Mouse (Mus musculus) MEL (cell line): ENCODE measurements at regions not wholly inside any gene's neighbourhood (a gene's known extent, or its start where the extent isn't known, plus 50 kb on each side); places are given as distances from the start of the nearest gene placed in this dataset.

ENCODE experiments used
- DNase-seq: peaks from one replicate; pipeline ENCODE4 v3.0.0; 2011; ENCODE audit warnings: low read depth, low spot score
- H3K27ac ChIP-seq: 2 replicates; pipeline ENCODE4 v1.5.1; 2012; ENCODE audit warnings: low read depth, mild to moderate bottlenecking, control low read depth, low read length, moderate library complexity; ENCODE audit not compliant: control insufficient read depth
- H3K27me3 ChIP-seq, 2 experiments: fragments of 150-350 bp in 1 of 2; sonication (generic) in 1 of 2; 2 replicates each; pipeline ENCODE4 v1.6.1; 2012; ENCODE audit warnings: low read length in 2 of 2, mild to moderate bottlenecking in 2 of 2, improper control_type of control experiment in 1 of 2, moderate library complexity in 1 of 2; ENCODE audit not compliant: insufficient read depth in 2 of 2, control insufficient read depth in 1 of 2
- H3K36me3 ChIP-seq, 2 experiments: 2 replicates each; pipeline ENCODE4 v1.6.1; 2012 to 2014; ENCODE audit warnings: low read length in 2 of 2, improper control_type of control experiment in 1 of 2, inconsistent platforms in 1 of 2, mild to moderate bottlenecking in 1 of 2; ENCODE audit not compliant: insufficient read depth in 2 of 2, control insufficient read depth in 1 of 2
- H3K4me1 ChIP-seq, 2 experiments: fragments of 150-350 bp in 1 of 2; sonication (generic) in 1 of 2; 2 replicates each; pipeline ENCODE4 v1.6.1; 2012; ENCODE audit warnings: low read length in 2 of 2, improper control_type of control experiment in 1 of 2, mild to moderate bottlenecking in 1 of 2; ENCODE audit not compliant: insufficient read depth in 2 of 2, control insufficient read depth in 1 of 2
- H3K4me3 ChIP-seq, 2 experiments: fragments of 150-350 bp in 1 of 2; sonication (generic) in 1 of 2; 2 replicates each; pipeline ENCODE4 v1.5.1; 2012; ENCODE audit warnings: low read depth in 2 of 2, low read length in 2 of 2, mild to moderate bottlenecking in 2 of 2, moderate library complexity in 2 of 2, control low read depth in 1 of 2, improper control_type of control experiment in 1 of 2; ENCODE audit not compliant: control insufficient read depth in 1 of 2, insufficient read depth in 1 of 2
- H3K79me2 ChIP-seq: 2 replicates; pipeline ENCODE4 v1.6.1; 2012; ENCODE audit warnings: mild to moderate bottlenecking, low read length, moderate library complexity; ENCODE audit not compliant: control insufficient read depth, poor library complexity, insufficient read depth
- H3K9ac ChIP-seq: 2 replicates; pipeline ENCODE4 v1.6.1; 2012; ENCODE audit warnings: low read depth, mild to moderate bottlenecking, control low read depth, low read length, moderate library complexity; ENCODE audit not compliant: control insufficient read depth, poor library complexity, severe bottlenecking
- H3K9me3 ChIP-seq: fragments of 150-350 bp; sonication (generic); replicated peaks from 2 replicates; pipeline ENCODE4 v1.6.1; 2012; ENCODE audit warnings: mild to moderate bottlenecking, low read length, improper control_type of control experiment, moderate library complexity; ENCODE audit not compliant: insufficient read depth
- BHLHE40 ChIP-seq: IDR thresholded peaks from 2 replicates; pipeline ENCODE4 v1.6.1; 2012; ENCODE audit warnings: low read depth, mild to moderate bottlenecking, inconsistent platforms, low read length, improper control_type of control experiment, borderline replicate concordance
- EP300 ChIP-seq, 2 experiments: IDR thresholded peaks; 2 replicates each; pipeline ENCODE4 v1.6.1; 2011; ENCODE audit warnings: improper control_type of control experiment in 2 of 2, low read length in 2 of 2, low read depth in 1 of 2, mild to moderate bottlenecking in 1 of 2
- HCFC1 ChIP-seq: IDR thresholded peaks from 2 replicates; pipeline ENCODE4 v1.6.1; 2012; ENCODE audit warnings: low read depth, mild to moderate bottlenecking, inconsistent platforms, low read length, improper control_type of control experiment, moderate library complexity
- JUND ChIP-seq: IDR thresholded peaks from 2 replicates; pipeline ENCODE4 v1.6.1; 2011; ENCODE audit warnings: low read depth, mild to moderate bottlenecking, improper control_type of control experiment, low read length
- KAT2A ChIP-seq: conservative IDR thresholded peaks from 2 replicates; pipeline ENCODE4 v1.6.1; 2012; ENCODE audit warnings: low read depth, low read length, improper control_type of control experiment, inconsistent platforms
- MXI1 ChIP-seq: IDR thresholded peaks from 2 replicates; pipeline ENCODE4 v1.6.1; 2011; ENCODE audit warnings: mild to moderate bottlenecking, low read depth, low read length, improper control_type of control experiment
- POLR2A ChIP-seq, 2 experiments: IDR thresholded peaks; 2 replicates each; pipeline ENCODE4 v1.6.1; 2011 to 2012; ENCODE audit warnings: low read length in 2 of 2, mild to moderate bottlenecking in 2 of 2, control low read depth in 1 of 2, improper control_type of control experiment in 1 of 2, low read depth in 1 of 2, moderate library complexity in 1 of 2; ENCODE audit not compliant: control insufficient read depth in 1 of 2, insufficient read depth in 1 of 2, poor library complexity in 1 of 2
- POLR2AphosphoS5 ChIP-seq: IDR thresholded peaks from 2 replicates; pipeline ENCODE4 v1.6.1; 2012; ENCODE audit warnings: low read depth, borderline replicate concordance, mild to moderate bottlenecking, inconsistent platforms, low read length, moderate library complexity, mixed read lengths
- TBP ChIP-seq: IDR thresholded peaks from 2 replicates; pipeline ENCODE4 v1.8.0; 2011; ENCODE audit warnings: low read depth, low read length, improper control_type of control experiment
- TCF12 ChIP-seq: IDR thresholded peaks from 2 replicates; pipeline ENCODE4 v1.6.1; 2014; ENCODE audit warnings: low read depth, mild to moderate bottlenecking, inconsistent platforms, low read length, improper control_type of control experiment, moderate library complexity
- USF2 ChIP-seq, 2 experiments: IDR thresholded peaks; 2 replicates each; pipeline ENCODE4 v1.6.1; 2011 to 2012; ENCODE audit warnings: improper control_type of control experiment in 2 of 2, low read length in 2 of 2, borderline replicate concordance in 1 of 2, inconsistent platforms in 1 of 2, low read depth in 1 of 2, mild to moderate bottlenecking in 1 of 2; ENCODE audit not compliant: insufficient read depth in 1 of 2

DNA sequence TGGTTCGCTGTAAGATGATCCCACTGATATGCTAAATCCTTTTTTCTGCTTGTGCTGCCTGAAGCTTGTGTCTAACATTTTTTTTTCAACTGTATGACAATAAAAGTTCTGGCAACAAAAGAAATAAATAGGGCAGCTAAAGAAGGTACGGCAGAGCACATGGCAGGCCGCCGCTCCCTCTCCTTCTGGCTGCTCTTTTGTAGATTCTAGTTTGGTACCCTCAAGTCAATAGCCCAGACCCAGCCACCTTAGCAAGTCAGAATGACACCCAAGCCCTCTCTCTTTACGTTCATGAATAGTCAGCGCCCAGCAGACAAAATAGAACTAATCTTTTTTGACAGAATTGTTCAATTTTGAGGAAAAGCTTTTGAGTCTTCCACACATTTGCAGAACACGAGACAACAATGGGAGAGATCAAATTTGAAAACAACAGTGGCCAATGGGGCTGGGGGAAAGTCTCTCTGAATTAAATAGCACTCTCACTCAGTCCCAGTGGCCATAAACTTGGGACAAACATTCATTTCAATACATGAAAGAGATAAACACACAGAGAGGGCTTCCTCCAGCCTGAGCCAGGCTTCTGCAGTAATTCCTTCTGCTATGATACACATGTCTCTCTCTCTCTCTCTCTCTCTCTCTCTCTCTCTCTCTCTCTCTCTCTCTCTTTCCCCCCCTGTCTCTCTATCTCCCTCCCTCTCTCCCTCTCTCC lies 180.0 kb upstream of the Otx2 start:
- Histone ChIP-seq H3K27ac (peak overlapping the region; percentile 30), H3K9me3 (no peaks in the 10 kb centered on the region), H3K79me2 (no peaks in the 10 kb centered on the region), H3K4me1 (peaks cover 2 to 16% of the 10 kb centered on the region in 2 experiments; a peak in 2 of 4 replicates), H3K36me3 (peaks cover 0 to 14% of the 10 kb centered on the region in 2 experiments; a peak in 2 of 4 replicates), H3K9ac (peak overlapping the region; percentile 57)
- peak; percentile 55 for DNase-seq
- TF ChIP-seq BHLHE40 (no peak), JUND (peak; percentile 12; the same call in 1 of the 2 replicates)
- TF ChIP-seq, all 39 proteins: peak for 1
- Histone ChIP-seq H3K4me3 (peak overlapping the region; percentile 28 to 46), H3K27me3 (no peaks in the 10 kb centered on the region)

DNA sequence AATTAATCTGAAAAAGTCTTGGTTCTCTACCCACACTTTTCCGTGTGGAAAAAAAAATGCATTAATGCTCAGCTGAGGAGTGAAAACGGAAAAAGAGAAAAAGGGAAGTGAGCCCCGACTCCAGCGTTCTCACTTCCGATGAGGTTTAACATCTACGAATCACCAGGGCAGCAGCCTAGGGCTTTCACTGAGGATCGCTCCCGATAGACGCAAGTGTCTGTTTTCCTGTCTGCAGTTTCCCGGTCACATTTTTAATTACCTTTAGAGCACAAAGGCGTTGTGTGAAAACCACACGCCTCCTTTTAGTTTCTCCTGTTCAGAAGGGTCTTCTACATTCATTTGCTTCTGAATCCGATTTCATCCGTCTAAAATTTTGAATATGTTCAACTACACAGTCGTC lies 179.2 kb upstream of the Otx2 start:
- DNase-seq: peak; percentile 81
- H3K4me3 ChIP-seq: peak overlapping the region; percentile 28 to 49; a peak in 3 of 4 replicates
- H3K27ac ChIP-seq: peak overlapping the region; percentile 65
- peaks cover 0 to 14% of the 10 kb centered on the region in 2 experiments; a peak in 2 of 4 replicates for H3K36me3 ChIP-seq
- H3K9ac ChIP-seq: peak overlapping the region; percentile 47
- peaks cover 2 to 16% of the 10 kb centered on the region in 2 experiments; a peak in 2 of 4 replicates for H3K4me1 ChIP-seq
- H3K79me2 ChIP-seq: no peaks in the 10 kb centered on the region
- no peaks in the 10 kb centered on the region for H3K9me3 ChIP-seq
- H3K27me3 ChIP-seq: no peaks in the 10 kb centered on the region
- peak; percentile 64; the same call in 1 of the 2 replicates for TF ChIP-seq MXI1
- TF ChIP-seq EP300 (IDR thresholded peaks at IDR 0.05; ENCODE audit: low read depth in 1 of 2, low read length in 2 of 2): peak in 1 of 2 experiments; percentile 29; a peak in 1 of 4 replicates
- TF ChIP-seq HCFC1: peak; percentile 33; the same call in 1 of the 2 replicates
- TF ChIP-seq POLR2A (IDR thresholded peaks at IDR 0.05; ENCODE audit: control insufficient read depth in 1 of 2, insufficient read depth in 1 of 2, low read depth in 1 of 2, low read length in 2 of 2, poor library complexity in 1 of 2): 0 out of 4 replicates have a peak, but pooled peaks of 1 of the 2 experiments have one; percentile 37
- no peak for TF ChIP-seq POLR2AphosphoS5
- TF ChIP-seq TBP: 0 out of 2 replicates have a peak, but pooled peaks have one; percentile 42
- TF ChIP-seq BHLHE40: no peak

DNA sequence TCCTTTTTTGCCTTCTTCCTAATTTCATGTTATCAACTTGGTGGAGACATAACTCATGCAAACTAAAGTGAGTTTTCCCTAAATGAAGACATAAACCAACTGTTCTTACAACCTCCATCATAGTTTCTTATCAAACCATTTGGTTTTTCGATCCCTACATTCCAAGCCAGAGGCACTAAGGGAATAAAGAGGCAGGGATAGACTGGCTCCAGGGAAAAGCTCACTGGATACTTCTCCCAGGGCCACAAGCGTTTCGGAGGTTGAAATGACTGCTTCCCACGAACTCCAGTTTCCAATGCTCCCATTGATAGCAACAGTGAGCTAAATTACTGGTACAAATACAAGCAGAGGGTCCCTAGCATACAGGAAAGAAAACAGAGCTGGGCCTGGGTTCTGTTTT lies 178.4 kb upstream of the Otx2 start:
- Histone ChIP-seq H3K9ac (no peak overlapping the region), H3K36me3 (peaks cover 0 to 14% of the 10 kb centered on the region in 2 experiments; a peak in 2 of 4 replicates), H3K4me3 (no peak overlapping the region), H3K27ac (no peak overlapping the region)
- no peak for TF ChIP-seq BHLHE40
- TF ChIP-seq USF2 (IDR thresholded peaks at IDR 0.05; ENCODE audit: borderline replicate concordance in 1 of 2, insufficient read depth in 1 of 2, low read depth in 1 of 2, low read length in 2 of 2): no peak
- TF ChIP-seq KAT2A: no peak
- TF ChIP-seq TCF12: no peak
- TF ChIP-seq, all 39 proteins: peak for 0
- Histone ChIP-seq H3K9me3 (no peaks in the 10 kb centered on the region), H3K4me1 (peaks cover 2 to 16% of the 10 kb centered on the region in 2 experiments; a peak in 2 of 4 replicates), H3K79me2 (no peaks in the 10 kb centered on the region), H3K27me3 (no peaks in the 10 kb centered on the region)
- peak; percentile 9 for DNase-seq
